Mouse (Mus musculus): ENCODE data around the gene Olfr613.
"Not testable (repeated sequence)": the region's sequence is repeated elsewhere in the genome, so short reads cannot be mapped to it uniquely, and the experiment has no call there.

Olfr613 gene

DNA sequence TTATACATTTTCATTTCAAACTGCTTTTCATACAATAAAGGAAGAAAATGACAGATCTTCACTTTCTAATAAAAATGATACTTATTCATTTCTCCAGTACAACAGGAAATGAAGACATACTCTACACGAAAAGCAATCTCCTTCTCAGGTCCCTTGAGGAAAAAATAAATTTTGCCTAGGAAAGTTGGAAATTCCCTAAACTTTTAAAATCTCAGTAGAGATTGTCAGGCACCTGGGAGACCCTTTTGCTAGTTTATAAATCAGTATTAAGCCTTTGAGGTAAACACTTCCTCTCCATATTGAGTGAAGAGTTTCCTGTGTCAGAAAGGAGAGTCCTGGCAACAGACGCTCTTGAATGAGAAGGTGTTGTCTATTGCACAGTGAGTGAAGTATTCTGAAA, at the start of gene Olfr613:
Gene Olfr613, plus strand, starts transcription at position 301 of the 400 bp plus-strand sequence.
- no peak for DNase-seq

DNA sequence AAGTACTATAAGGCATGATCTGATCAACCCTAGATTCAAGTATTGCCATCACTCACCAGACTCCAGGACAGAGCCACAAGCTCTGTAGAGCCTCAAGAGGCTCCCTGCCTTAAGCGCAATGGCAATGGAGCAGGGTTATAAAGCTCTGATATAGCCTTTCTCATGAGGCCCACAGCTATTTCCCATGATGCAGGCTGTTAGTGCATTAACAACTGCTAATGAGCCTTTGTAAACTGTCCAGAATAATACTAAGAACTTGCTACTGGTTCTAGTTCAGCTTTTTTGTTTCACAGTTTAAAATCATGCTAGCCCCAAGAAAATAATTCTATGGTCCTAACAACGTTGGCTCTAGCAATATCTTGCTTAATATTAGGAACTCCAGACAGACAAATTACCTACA, 35.9 kb upstream of the Olfr613 start, which contains the start of gene Olfr610:
Gene Olfr610, minus strand, starts transcription at position 101 of the 400 bp plus-strand sequence.
- no peak for DNase-seq

DNA sequence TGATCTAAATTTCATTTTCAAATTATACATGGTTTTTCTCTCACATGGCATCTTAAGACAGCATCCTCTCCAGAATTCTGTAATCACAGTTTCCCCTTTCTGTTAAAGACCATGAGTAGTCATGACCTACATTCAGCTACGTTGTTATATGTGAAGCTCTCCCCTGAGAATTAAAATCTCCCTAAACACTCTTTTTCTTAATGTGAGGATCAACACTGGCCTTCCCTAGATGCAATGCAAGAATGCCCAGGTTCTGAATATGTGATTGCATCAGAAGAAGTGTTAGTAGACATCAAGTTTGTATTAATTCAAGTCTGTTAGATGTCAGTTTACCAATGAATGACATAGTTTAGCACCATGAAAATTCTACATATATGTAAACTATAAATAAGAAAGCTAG, 27.1 kb upstream of the Olfr613 start, which contains the start of gene Olfr611:
Gene Olfr611, minus strand, starts transcription at position 101 of the 400 bp plus-strand sequence.
- not testable (repeated sequence) for DNase-seq

DNA sequence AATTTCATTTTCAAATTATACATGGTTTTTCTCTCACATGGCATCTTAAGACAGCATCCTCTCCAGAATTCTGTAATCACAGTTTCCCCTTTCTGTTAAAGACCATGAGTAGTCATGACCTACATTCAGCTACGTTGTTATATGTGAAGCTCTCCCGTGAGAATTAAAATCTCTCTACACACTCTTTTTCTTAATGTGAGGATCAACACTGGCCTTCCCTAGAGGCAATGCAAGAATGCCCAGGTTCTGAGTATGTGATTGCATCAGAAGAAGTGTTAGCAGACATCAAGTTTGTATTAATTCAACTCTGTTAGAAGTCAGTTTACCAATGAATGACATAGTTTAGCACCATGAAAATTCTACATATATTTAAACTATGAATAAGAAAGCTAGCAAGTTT, 5.3 kb upstream of the Olfr613 start, which contains the start of gene Olfr612:
Gene Olfr612, minus strand, starts transcription at position 101 of the 400 bp plus-strand sequence.
- not testable (repeated sequence) for DNase-seq

DNA sequence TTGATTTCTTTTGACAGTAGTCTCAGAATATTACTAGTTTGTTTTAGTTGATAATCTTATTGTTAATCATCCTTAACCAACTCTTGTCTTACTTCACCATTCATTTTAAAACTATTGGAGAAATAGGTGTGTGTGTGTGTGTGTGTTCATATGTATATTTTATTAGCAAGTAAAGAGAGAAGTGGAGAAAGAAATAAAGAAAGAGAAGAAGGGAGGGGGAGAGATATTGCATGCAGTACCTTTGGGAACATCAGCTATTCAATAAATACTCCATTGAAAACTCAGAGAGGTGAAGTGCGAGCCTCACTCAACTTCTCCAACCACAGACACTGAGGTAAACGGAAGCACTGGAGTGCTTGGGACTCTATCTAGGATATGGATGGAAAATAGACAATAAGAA, 7.9 kb downstream of the Olfr613 start, which contains the start of gene Olfr615:
Gene Olfr615, plus strand, starts transcription at position 301 of the 400 bp plus-strand sequence.
- no peak for DNase-seq

DNA sequence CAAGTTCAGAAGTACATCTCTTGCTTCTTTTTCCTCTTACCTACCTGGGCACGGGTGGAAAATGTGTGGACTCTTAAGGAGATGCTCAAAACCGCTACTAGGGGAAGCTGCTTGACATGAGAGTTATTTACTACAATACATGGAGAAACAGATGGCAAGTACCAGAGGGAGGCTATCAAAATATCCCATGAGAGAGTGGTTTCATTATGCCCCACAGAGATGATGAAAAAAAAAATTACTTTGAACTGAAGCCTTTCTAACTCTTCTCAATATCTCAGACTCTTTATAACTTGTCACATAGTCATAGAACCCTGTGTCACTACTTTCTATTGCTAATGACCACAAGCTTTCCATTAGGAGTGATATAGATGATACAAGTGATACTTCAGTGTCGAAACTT, 21.2 kb downstream of the Olfr613 start, which contains the start of gene Olfr616:
Gene Olfr616, minus strand, starts transcription at position 101 of the 400 bp plus-strand sequence.
- DNase-seq: no peak

DNA sequence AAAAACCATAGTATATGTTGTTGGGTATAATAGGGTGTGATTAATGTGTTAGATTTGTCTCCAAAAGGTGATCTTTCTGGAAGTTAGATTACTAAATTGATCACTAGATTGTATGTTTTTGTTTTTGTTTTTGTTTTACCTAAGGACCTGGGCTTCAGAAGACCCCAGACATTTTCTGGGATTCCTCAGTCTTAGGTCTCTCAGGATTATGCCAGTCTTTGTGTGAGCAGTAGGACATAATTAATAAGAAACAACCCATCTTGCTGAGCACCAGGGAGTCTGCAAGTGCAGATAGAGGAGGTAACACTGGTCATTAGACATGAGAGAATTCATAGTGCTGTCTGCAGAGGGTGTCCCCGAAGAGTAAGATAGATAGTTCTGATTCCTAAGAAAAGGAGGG, 24.9 kb downstream of the Olfr613 start, which contains the start of gene Olfr617:
Gene Olfr617, plus strand, starts transcription at position 301 of the 400 bp plus-strand sequence.
- no peak for DNase-seq

DNA sequence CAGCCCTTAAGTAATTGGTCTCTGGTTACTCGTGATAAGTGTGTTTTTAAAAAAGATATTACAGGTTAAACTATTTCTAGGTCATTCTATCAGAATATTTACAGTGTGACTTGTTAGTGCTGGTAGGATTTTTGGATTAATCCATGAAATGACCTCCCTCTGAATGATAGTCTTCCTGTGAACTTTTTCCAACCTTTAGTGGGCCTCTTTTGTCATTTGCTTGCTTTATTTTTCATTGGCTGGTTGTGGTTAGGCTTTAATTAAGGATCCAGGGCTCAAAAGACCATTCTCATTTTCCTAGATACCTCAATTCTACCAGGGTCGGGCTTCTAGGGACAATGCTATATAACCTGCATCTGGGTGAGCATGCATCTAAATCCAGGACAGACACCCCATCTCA, 41.9 kb downstream of the Olfr613 start, which contains the start of gene Olfr618:
Gene Olfr618, plus strand, starts transcription at position 301 of the 400 bp plus-strand sequence.
- DNase-seq: no peak

DNA sequence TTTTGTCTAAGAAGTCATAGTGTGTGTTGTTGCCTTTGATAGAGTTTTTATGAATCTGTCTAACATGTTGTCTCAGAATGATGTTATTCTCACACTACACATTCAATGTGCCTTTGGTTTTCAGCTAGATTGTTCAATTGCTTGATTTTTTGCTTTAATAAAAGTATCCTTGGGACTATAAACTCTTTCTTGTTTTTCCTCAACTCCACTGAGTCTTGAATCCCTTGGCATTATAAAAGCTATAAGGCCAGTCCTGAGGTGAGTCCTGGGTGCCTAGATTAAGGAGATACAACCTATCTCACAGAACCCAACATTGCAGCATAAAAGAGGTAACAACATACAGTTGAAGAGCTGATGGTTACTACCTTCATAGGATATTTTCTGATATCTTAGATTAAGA, 52.4 kb downstream of the Olfr613 start, which contains the start of gene Olfr619:
Gene Olfr619, plus strand, starts transcription at position 301 of the 400 bp plus-strand sequence.
- no peak for DNase-seq
